Mouse (Mus musculus) ZHBTc4 (cell line): Measurements from ENCODE around the gene Wtip.
"Not testable (repeated sequence)": the region's sequence is repeated elsewhere in the genome, so short reads cannot be mapped to it uniquely, and the experiment has no call there.

Source experiments
- DNase-seq: peaks from one replicate; pipeline ENCODE4 v3.0.0-alpha.2; 2011; ENCODE audit warnings: low read depth, low spot score

Gene Wtip

GRCm38 (mm10) chr7:34133117-34133762, at the start of gene Wtip:
Gene Wtip (minus strand): TSS chr7:34133268.
- peak; percentile 94 for DNase-seq

GRCm38 (mm10) chr7:34176241-34176640, 43.2 kb upstream of the Wtip start:
- DNase-seq = not testable (repeated sequence)

GRCm38 (mm10) chr7:34172251-34172650, 39.2 kb upstream of the Wtip start:
- DNase-seq = peak; percentile 45

- peak; percentile 90 for DNase-seq
Measured at GRCm38 (mm10) chr7:34169454-34169853, 36.4 kb upstream of the Wtip start, which contains the start of gene Uba2. Gene Uba2 (minus strand): TSS chr7:34169599.

- DNase-seq = peak; percentile 98
Measured at GRCm38 (mm10) chr7:34168470-34169251, 35.6 kb upstream of the Wtip start.

- DNase-seq = peak; percentile 70
Measured at GRCm38 (mm10) chr7:34167766-34168469, 34.9 kb upstream of the Wtip start.

GRCm38 (mm10) chr7:34166850-34167249, 33.8 kb upstream of the Wtip start:
- peak; percentile 90 for DNase-seq

GRCm38 (mm10) chr7:34165999-34166398, 32.9 kb upstream of the Wtip start:
- peak; percentile 58 for DNase-seq

- peak; percentile 68 for DNase-seq
Measured at GRCm38 (mm10) chr7:34164671-34165070, 31.6 kb upstream of the Wtip start.

- DNase-seq = no peak
Measured at GRCm38 (mm10) chr7:34159167-34159566, 26.1 kb upstream of the Wtip start.

- no peak for DNase-seq
Measured at GRCm38 (mm10) chr7:34157994-34158393, 24.9 kb upstream of the Wtip start.

GRCm38 (mm10) chr7:34147193-34147592, 14.1 kb upstream of the Wtip start:
- no peak for DNase-seq

GRCm38 (mm10) chr7:34141123-34141522, 8.1 kb upstream of the Wtip start:
- peak; percentile 88 for DNase-seq

- no peak for DNase-seq
Measured at GRCm38 (mm10) chr7:34139493-34139892, 6.4 kb upstream of the Wtip start.

- DNase-seq = peak; percentile 47
Measured at GRCm38 (mm10) chr7:34134336-34134735, 1.3 kb upstream of the Wtip start.

- DNase-seq = peak; percentile 71
Measured at GRCm38 (mm10) chr7:34132355-34133079, 551 bp downstream of the Wtip start.

- DNase-seq = no peak
Measured at GRCm38 (mm10) chr7:34131959-34132354, 1.1 kb downstream of the Wtip start.

GRCm38 (mm10) chr7:34131118-34131517, 1.9 kb downstream of the Wtip start:
- no peak for DNase-seq

- DNase-seq = peak; percentile 68
Measured at GRCm38 (mm10) chr7:34126291-34126690, 6.8 kb downstream of the Wtip start.

- DNase-seq = no peak
Measured at GRCm38 (mm10) chr7:34125346-34125745, 7.7 kb downstream of the Wtip start.

GRCm38 (mm10) chr7:34122987-34123720, 9.9 kb downstream of the Wtip start:
- no peak for DNase-seq
